Mouse (Mus musculus) spleen, adult 2 months (tissue): Measurements from ENCODE around the gene Ier5. TPM values are rescaled to one million over a fixed set of nuclear protein-coding genes. Genes with fewer than 3 reads are reported as not detected.
A peak's percentile ranks its signal among the peaks of the same experiment; 100 is the strongest.

Source experiments
- DNase-seq, 2 experiments: peaks; one replicate each; pipeline versions ENCODE4 v3.0.0 to v3.0.0-alpha.2; 2012 to 2021; ENCODE audit warnings: low spot score in 2 of 2, low read depth in 1 of 2
- H3K27ac ChIP-seq: fragments of 200-500 bp; 2 replicates; pipeline ENCODE4 v1.5.1; 2012; ENCODE audit warnings: low read length, inconsistent platforms; ENCODE audit not compliant: insufficient read depth
- H3K27me3 ChIP-seq: fragments of 200-500 bp; 2 replicates; pipeline ENCODE4 v1.6.1; 2012; ENCODE audit warnings: mild to moderate bottlenecking, moderate library complexity, low read length, inconsistent platforms; ENCODE audit not compliant: control insufficient read depth, insufficient read depth
- H3K36me3 ChIP-seq: fragments of 200-500 bp; 2 replicates; pipeline ENCODE4 v1.6.1; 2012; ENCODE audit warnings: mild to moderate bottlenecking, low read length, inconsistent platforms; ENCODE audit not compliant: control insufficient read depth, insufficient read depth
- H3K4me1 ChIP-seq: fragments of 200-500 bp; 2 replicates; pipeline ENCODE4 v1.6.1; 2011; ENCODE audit warnings: inconsistent platforms; ENCODE audit not compliant: control insufficient read depth, insufficient read depth, insufficient read length
- H3K4me3 ChIP-seq: fragments of 200-500 bp; 2 replicates; pipeline ENCODE4 v1.5.1; 2011; ENCODE audit warnings: mild to moderate bottlenecking, inconsistent platforms; ENCODE audit not compliant: insufficient read depth, insufficient read length; ENCODE audit errors: extremely low read depth
- CTCF ChIP-seq: fragments of 200-500 bp; IDR thresholded peaks from 2 replicates; pipeline ENCODE4 v1.5.1; 2011; ENCODE audit warnings: mild to moderate bottlenecking, inconsistent platforms; ENCODE audit not compliant: insufficient read depth, insufficient read length, insufficient replicate concordance; ENCODE audit errors: extremely low read depth
- POLR2A ChIP-seq: fragments of 200-500 bp; IDR thresholded peaks from 2 replicates; pipeline ENCODE4 v1.6.1; 2011; ENCODE audit warnings: low read depth, low read length, inconsistent platforms
- WGBS: fragments of 180-500 bp; shearing (Covaris S2); methylation state at CpG from one replicate; pipeline ENCODE4 v1.1.7; 2018; 5-methylcytosine and 5-hydroxymethylcytosine counted together
- polyA plus RNA-seq: library from polyadenylated mRNA; depleted of rRNA; stranded (reverse); fragments of >200 nt; gene quantifications from 2 replicates; pipeline ENCODE4 v1.2.3, GENCODE M21; 2012; rRNA removed

Ier5 gene
- polyA plus RNA-seq, result 47.7 and 82.0 TPM in 2 replicates

DNA sequence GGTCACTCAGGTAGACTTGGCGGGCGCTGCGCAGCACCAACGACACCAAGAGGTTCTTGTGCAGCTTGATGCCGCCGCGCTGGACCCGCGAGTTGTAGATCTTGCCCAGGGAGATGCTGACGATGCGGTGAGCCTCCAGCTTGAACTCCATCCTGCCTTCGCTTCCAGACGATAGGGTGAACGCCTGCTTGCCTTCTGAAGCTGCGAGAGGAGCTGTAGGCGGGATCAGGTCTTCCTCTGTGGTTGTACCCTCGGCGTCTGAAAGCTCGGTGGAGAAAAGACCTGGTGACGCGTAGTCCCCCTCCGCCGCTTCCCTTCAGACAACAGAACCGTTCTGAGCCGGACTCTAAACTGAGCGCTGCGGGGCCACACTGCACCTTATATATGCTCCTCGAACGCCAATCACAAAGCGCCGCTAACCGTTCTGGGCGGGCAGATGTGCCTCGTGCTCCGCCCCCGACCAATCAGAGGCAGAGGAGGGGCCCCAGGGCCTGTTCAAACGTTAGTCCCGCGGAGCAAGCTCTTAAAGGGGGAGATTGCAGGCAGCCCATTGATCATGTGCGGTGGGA, at the start of gene Ier5:
Ier5 (minus strand) TSS at position 357 of the 569 bp plus-strand sequence.
- H3K27me3 ChIP-seq, result no peaks in the 10 kb centered on the region
- H3K4me3 ChIP-seq, result peak within 1 kb of the TSS; percentile 96
- H3K36me3 ChIP-seq, result peaks cover 2% of the 10 kb centered on the region
- WGBS, result under 1% methylated on average over 40 of the region's 40 CpGs
- H3K4me1 ChIP-seq, result peaks cover 3% of the 10 kb centered on the region; the same call in 1 of the 2 replicates
- peak; percentile 94 to 95 for DNase-seq
- peak within 1 kb of the TSS; percentile 98 for H3K27ac ChIP-seq
- TF ChIP-seq POLR2A (peak; percentile 99), CTCF (no peak)

GRCm38 (mm10) chr1:155147228-155147627, 47.8 kb upstream of the Ier5 start:
- Histone ChIP-seq H3K36me3 (no peaks in the 10 kb centered on the region), H3K4me1 (peaks cover 2% of the 10 kb centered on the region; the same call in 1 of the 2 replicates), H3K27ac (no peak overlapping the region), H3K27me3 (no peaks in the 10 kb centered on the region), H3K4me3 (no peak overlapping the region)
- 83% methylated on average over 2 of the region's 2 CpGs for whole genome bisulfite sequencing
- TF ChIP-seq CTCF, result no peak
- TF ChIP-seq POLR2A, result no peak
- no peak for DNase-seq

DNA sequence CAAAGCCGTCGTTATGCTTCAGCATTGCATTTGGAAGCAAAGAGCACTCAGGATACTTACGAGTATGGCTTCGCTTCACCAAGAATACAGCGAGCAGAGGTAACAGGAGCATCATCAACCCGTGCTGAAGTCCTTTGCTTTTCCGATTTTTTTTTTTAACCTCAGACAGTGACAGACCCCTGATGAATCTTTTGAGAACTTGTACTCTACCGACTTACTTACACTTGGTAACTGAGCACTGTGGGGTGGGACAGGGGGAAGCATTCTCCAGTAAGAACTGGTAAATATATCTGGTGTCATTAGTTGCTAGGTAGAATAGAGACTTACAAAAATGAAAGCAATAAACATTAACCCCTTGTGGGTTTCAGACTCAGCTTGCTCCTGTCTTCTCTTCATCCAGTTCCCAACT, 47.1 kb upstream of the Ier5 start, which contains the start of gene Mr1:
Mr1 (minus strand) TSS at position 243 of the 409 bp plus-strand sequence.
- TF ChIP-seq POLR2A (no peak), CTCF (no peak)
- peak; percentile 39 to 78 for DNase-seq
- H3K4me3 ChIP-seq, result peak within 1 kb of the TSS; percentile 62
- peaks cover 2% of the 10 kb centered on the region; the same call in 1 of the 2 replicates for H3K4me1 ChIP-seq
- H3K27ac ChIP-seq, result peak within 1 kb of the TSS; percentile 58
- WGBS, result 1% methylated on average over 8 of the region's 8 CpGs
- H3K27me3 ChIP-seq, result no peaks in the 10 kb centered on the region
- H3K36me3 ChIP-seq, result no peaks in the 10 kb centered on the region

DNA sequence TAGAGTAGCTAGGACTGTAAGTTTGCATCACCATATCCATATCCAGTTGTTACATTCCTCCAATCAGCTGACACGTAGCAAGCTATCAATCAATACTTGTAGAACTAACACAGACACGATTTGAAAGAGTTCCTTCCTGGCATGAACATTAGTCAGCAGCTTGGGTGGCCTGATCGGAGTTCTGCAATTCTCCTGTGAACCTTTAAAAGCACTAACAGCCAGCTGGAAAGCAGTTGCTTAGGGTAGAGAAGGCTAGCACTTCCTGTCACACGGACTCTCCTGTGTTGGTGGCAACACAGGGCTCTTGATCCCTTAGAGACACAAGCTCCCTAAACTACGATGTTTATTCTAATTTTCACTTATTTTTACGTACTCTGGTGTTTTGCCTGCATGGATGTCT, 46.2 kb upstream of the Ier5 start:
- TF ChIP-seq POLR2A (no peak), CTCF (no peak)
- WGBS, result 2% methylated on average over 6 of the region's 6 CpGs
- peak overlapping the region; percentile 58; the same call in 1 of the 2 replicates for H3K27ac ChIP-seq
- H3K4me3 ChIP-seq, result peak overlapping the region; percentile 62
- no peaks in the 10 kb centered on the region for H3K36me3 ChIP-seq
- peaks cover 2% of the 10 kb centered on the region; the same call in 1 of the 2 replicates for H3K4me1 ChIP-seq
- no peaks in the 10 kb centered on the region for H3K27me3 ChIP-seq
- peak; percentile 15 to 33 for DNase-seq

DNA sequence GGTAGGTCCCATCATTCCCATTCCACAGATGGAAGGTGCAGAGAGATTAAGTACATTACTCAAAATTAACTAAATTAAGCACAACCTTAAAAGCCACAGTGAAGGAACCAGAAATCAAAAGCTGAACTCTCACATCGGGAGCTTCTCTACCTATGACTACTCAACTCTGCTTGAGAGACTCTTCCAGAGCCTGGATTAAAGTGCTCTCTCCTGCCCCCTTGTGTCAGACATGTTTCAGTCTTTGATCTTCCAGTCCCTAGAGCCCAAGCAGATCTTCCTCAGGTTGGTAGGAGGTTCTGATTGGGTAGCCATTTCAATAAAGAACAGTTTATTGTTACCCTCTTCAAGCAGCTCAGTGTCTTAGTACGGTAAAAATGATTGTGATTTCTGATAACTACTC, 40.6 kb upstream of the Ier5 start:
- Histone ChIP-seq H3K4me1 (no peaks in the 10 kb centered on the region), H3K4me3 (no peak overlapping the region), H3K36me3 (0 out of 2 replicates have a peak, but pooled peaks cover 2% of the 10 kb centered on the region), H3K27me3 (no peaks in the 10 kb centered on the region), H3K27ac (no peak overlapping the region)
- TF ChIP-seq POLR2A (no peak), CTCF (peak; percentile 52; the same call in 1 of the 2 replicates)
- 46% methylated on average over 2 of the region's 2 CpGs for WGBS
- DNase-seq, result peak; percentile 77 to 80

DNA sequence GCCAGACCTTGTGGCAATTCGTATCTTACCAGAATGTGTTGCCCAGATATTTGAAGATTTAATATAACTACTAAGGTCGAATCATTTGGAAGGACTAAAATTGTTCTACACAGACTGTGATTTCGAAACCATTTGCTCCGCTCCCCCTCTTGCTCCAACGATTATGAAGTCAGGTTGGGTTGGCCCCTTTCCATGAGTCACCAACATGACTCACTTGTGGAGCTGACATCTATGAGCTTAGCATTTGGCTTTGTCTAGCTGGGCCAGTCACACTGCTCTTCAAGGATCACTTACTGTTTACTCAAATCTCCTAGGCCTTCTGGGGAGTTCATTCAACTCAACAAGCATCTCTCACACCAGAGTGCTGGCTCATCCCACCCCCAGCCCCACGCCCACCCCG, 39.4 kb upstream of the Ier5 start:
- Histone ChIP-seq H3K36me3 (0 out of 2 replicates have a peak, but pooled peaks cover 2% of the 10 kb centered on the region), H3K4me3 (no peak overlapping the region), H3K4me1 (no peaks in the 10 kb centered on the region), H3K27me3 (no peaks in the 10 kb centered on the region), H3K27ac (no peak overlapping the region)
- no peak for DNase-seq
- TF ChIP-seq POLR2A (no peak), CTCF (no peak)
- 77% methylated on average over 7 of the region's 7 CpGs for WGBS

DNA sequence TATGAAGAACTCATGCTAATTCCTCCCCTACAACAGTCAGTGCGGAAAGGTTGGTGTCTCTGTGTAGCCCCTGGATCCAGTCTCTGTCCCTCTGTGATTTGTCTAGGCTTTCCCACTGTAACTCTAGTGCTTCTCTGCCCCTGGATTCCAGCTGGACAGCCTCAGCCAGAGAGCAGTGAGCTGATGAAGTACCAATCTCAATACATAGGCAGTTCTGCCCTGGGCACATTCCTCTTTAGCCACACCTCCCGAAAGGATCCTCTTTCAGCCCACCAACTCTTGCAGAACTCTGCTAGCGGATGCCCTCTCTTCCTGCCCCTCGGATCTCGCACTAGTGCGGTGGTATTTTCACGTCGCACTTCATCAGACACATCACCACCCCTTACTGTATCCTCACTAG, 35.4 kb upstream of the Ier5 start:
- DNase-seq, result no peak
- Histone ChIP-seq H3K4me3 (no peak overlapping the region), H3K27ac (no peak overlapping the region), H3K4me1 (no peaks in the 10 kb centered on the region), H3K36me3 (peaks cover 2% of the 10 kb centered on the region; the same call in 1 of the 2 replicates), H3K27me3 (no peaks in the 10 kb centered on the region)
- no peak for TF ChIP-seq POLR2A
- no peak for TF ChIP-seq CTCF
- WGBS, result 81% methylated on average over 8 of the region's 8 CpGs
